Mouse (Mus musculus) midbrain, embryonic 11.5 days (tissue): ENCODE measurements around the gene Lrrc59. TPM values are rescaled to one million over a fixed set of nuclear protein-coding genes. Genes with fewer than 3 reads are reported as not detected.
"Not testable (repeated sequence)": the region's sequence is repeated elsewhere in the genome, so short reads cannot be mapped to it uniquely, and the experiment has no call there.

Experiments
- ATAC-seq: fragments of 200-750 bp; cut with Nextera tagmentation; 2 replicates; pipeline ENCODE4 v1.8.0; 2017; ENCODE audit warnings: moderate TSS enrichment, moderate library complexity; ENCODE audit not compliant: low FRiP score
- DNase-seq: peaks from one replicate; pipeline ENCODE4 v3.0.0; 2015; ENCODE audit warnings: low spot score; ENCODE audit errors: missing footprints
- H3K27ac ChIP-seq: fragments of 300-500 bp; sonication (generic); 2 replicates; pipeline ENCODE4 v1.5.1; 2014; ENCODE audit warnings: low read depth, low read length
- H3K27me3 ChIP-seq: fragments of 300-500 bp; sonication (generic); 2 replicates; pipeline ENCODE4 v1.6.1; 2014; ENCODE audit warnings: mild to moderate bottlenecking, low read length, moderate library complexity, mixed read lengths; ENCODE audit not compliant: control insufficient read depth, insufficient read depth
- H3K36me3 ChIP-seq: fragments of 300-500 bp; sonication (generic); 2 replicates; pipeline ENCODE4 v1.6.1; 2014; ENCODE audit warnings: mild to moderate bottlenecking, low read length, moderate library complexity, mixed read lengths; ENCODE audit not compliant: control insufficient read depth, insufficient read depth
- H3K4me1 ChIP-seq: fragments of 300-500 bp; sonication (generic); 2 replicates; pipeline ENCODE4 v1.6.1; 2014; ENCODE audit warnings: low read length; ENCODE audit not compliant: control insufficient read depth, insufficient read depth
- H3K4me2 ChIP-seq: fragments of 300-500 bp; sonication (generic); 2 replicates; pipeline ENCODE4 v1.6.1; 2014; ENCODE audit warnings: mild to moderate bottlenecking, moderate library complexity
- H3K4me3 ChIP-seq: fragments of 300-500 bp; sonication (generic); 2 replicates; pipeline ENCODE4 v1.5.1; 2014; ENCODE audit warnings: low read depth, low read length
- H3K9ac ChIP-seq: fragments of 300-500 bp; sonication (generic); 2 replicates; pipeline ENCODE4 v1.6.1; 2014; ENCODE audit warnings: low read length
- H3K9me3 ChIP-seq: fragments of 300-500 bp; sonication (generic); 2 replicates; pipeline ENCODE4 v1.6.1; 2016; ENCODE audit warnings: low read length; ENCODE audit not compliant: control insufficient read depth
- WGBS: fragments of 180-500 bp; shearing (Covaris S2); extraction: QIAGEN DNeasy Blood & Tissue Kit; methylation state at CpG from one replicate; pipeline ENCODE4 v1.1.7; 2014; 5-methylcytosine and 5-hydroxymethylcytosine counted together
- polyA plus RNA-seq: library from polyadenylated mRNA; unstranded; fragments of >200 nt; fragmentation: Nextera tagmentation; extraction: Ambion mirVana; gene quantifications from 2 replicates; pipeline ENCODE4 v1.2.1, GENCODE M21; 2014

Lrrc59 gene
- polyA plus RNA-seq, 1 experiment from 2014 or later = 199 TPM

DNA sequence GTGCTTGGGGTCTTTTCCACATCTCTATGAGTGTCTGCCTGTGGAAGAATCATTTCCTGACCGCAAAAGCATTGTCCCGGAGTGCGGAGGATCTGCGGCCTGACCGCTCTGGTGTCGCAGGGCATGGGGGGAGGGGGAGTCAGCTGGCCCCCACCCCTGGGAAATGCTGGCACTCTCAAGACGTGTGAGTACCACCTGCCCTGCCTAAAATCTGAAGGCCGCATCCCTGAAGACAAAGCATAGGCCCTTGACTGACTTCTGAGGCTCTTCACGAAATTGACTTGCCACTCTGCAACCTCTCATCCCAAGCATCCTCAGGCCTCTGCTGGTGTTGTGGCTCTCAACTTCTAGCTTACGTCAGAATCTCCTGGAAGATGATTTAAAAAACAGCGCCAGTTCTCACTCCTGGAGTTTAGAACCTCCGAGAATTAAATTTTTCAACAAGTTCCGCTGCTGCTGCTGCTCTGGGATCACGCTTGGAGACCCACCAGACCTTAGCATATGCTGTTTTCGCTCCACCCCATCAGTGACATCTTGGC is 48.1 kb downstream of the Lrrc59 start:
- Histone ChIP-seq H3K27me3 (no peaks in the 10 kb centered on the region), H3K4me3 (peak overlapping the region; percentile 94), H3K9ac (peak overlapping the region; percentile 96), H3K27ac (no peak overlapping the region), H3K36me3 (no peaks in the 10 kb centered on the region), H3K4me2 (peak overlapping the region; percentile 91), H3K9me3 (no peaks in the 10 kb centered on the region), H3K4me1 (peaks cover 17% of the 10 kb centered on the region)
- DNase-seq (no peak), ATAC-seq (no peak)
- WGBS = 33% methylated on average over 15 of the region's 15 CpGs

DNA sequence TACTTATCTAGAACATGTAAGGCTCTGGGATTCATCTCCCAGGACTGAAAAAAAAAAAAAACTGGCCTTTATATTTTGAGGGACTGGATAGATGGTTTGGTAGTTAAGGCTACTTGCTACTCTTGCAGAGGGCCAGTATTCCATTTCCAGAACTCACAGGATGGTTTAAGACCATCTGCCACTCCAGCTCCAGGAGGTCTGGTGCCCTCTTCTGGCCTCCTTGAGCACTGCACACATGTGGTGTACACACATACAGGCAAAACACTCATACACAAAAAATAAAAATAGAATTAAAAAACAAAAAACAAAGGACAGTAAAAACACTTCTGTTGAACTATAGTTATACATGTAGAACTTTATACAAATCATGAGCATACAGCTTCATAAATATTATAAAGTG is 51.1 kb downstream of the Lrrc59 start:
- Histone ChIP-seq H3K9me3 (no peaks in the 10 kb centered on the region), H3K27me3 (no peaks in the 10 kb centered on the region), H3K27ac (no peak overlapping the region), H3K36me3 (no peaks in the 10 kb centered on the region), H3K4me1 (peaks cover 14% of the 10 kb centered on the region), H3K4me3 (no peak overlapping the region), H3K4me2 (no peak overlapping the region), H3K9ac (no peak overlapping the region)
- ATAC-seq (no peak), DNase-seq (no peak)

DNA sequence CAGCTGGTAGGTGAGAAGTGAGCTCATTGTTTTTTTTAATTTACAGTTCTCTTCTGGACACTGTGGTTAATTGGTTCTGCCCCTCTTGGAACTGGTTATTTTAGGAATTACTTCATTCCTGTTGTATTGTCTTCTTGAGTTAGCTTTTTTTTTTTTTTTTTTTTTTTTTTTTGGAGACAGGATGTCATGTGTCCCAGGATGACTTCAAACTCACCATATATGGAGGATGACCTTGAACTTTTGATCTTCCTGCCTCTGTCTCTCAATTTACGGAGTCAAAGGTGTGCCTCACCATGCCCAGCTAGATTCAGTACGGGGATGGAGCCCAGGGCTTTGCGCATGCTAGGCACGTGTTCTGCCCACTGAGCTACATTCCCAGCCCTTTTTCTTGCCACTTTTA is 52.1 kb downstream of the Lrrc59 start:
- 93% methylated on average over 4 of the region's 4 CpGs for WGBS
- no peak overlapping the region for H3K9ac ChIP-seq
- no peak overlapping the region for H3K27ac ChIP-seq
- no peak overlapping the region for H3K4me2 ChIP-seq
- H3K9me3 ChIP-seq = no peaks in the 10 kb centered on the region
- no peaks in the 10 kb centered on the region for H3K36me3 ChIP-seq
- ATAC-seq (no peak), DNase-seq (no peak)
- H3K4me1 ChIP-seq = peaks cover 4% of the 10 kb centered on the region
- no peaks in the 10 kb centered on the region for H3K27me3 ChIP-seq
- H3K4me3 ChIP-seq = no peak overlapping the region

DNA sequence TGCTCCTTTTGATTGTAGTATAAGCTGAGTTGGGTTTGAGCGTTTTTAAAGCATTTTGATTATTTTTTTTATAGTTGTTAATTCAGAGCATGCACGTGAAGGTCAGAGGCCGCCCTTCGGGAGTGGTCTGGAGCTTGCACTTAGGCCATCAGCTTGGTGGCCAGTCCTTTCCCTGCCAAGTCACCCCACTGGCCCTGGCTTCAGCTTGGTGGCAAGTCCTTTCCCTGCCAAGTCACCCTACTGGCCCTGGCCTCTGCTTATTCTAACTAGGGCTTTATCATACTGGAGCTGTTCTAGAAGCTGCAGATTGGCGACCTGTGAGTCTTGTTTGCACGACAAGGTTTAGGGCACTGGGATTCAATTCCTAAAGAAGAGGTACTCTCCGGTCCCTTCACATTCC is 52.9 kb downstream of the Lrrc59 start:
- H3K4me2 ChIP-seq = no peak overlapping the region
- H3K36me3 ChIP-seq = no peaks in the 10 kb centered on the region
- peaks cover 4% of the 10 kb centered on the region; the same call in 1 of the 2 replicates for H3K4me1 ChIP-seq
- ATAC-seq (no peak), DNase-seq (no peak)
- no peak overlapping the region for H3K27ac ChIP-seq
- no peaks in the 10 kb centered on the region for H3K27me3 ChIP-seq
- no peak overlapping the region for H3K9ac ChIP-seq
- no peak overlapping the region for H3K4me3 ChIP-seq
- WGBS = 81% methylated on average over 7 of the region's 7 CpGs
- H3K9me3 ChIP-seq = no peaks in the 10 kb centered on the region

DNA sequence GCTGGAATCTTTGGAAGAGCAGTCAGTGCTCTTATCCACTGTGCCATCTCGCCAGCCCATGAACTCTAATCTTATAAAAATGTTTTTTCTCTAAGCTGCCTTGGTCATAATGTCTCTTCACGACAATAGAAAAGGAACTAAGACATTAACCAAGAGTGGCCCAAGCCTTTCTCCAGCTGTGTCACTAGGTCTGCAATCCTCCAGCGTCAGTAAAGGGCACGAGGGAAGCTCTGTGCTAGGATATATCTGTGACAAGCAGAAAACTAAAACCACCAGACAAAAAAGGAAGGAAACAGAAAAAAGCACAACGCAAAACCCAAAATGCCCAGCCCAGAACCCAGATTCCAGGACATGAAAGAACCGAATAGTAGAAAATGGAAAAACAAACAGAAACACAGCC is 57.6 kb downstream of the Lrrc59 start:
- 76% methylated on average over 6 of the region's 6 CpGs for WGBS
- Histone ChIP-seq H3K9ac (no peak overlapping the region), H3K27me3 (no peaks in the 10 kb centered on the region), H3K27ac (no peak overlapping the region), H3K4me1 (no peaks in the 10 kb centered on the region), H3K4me2 (no peak overlapping the region), H3K36me3 (no peaks in the 10 kb centered on the region), H3K9me3 (no peaks in the 10 kb centered on the region), H3K4me3 (no peak overlapping the region)
- DNase-seq (no peak), ATAC-seq (no peak)

DNA sequence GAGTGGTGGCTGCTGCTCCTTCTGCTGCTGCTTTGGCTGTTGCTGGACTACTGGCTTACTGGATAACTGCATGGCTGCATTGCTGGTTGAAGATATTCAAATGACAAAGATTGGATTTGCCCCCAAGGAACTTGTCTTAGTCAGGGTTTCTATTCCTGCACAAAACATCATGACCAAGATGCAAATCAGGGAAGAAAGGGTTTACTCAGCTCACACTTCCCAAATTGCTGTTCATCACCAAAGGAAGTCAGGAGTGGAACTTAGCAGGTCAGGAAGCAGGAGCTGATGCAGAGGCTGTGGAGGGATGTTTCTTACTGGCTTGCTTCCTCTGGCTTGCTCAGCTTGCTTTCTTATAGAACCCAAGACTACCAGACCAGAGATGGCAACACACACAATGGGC is 62.9 kb downstream of the Lrrc59 start:
- H3K4me1 ChIP-seq, H3K27ac ChIP-seq, H3K27me3 ChIP-seq, H3K9me3 ChIP-seq, H3K4me3 ChIP-seq, H3K4me2 ChIP-seq, H3K9ac ChIP-seq, DNase-seq, ATAC-seq, H3K36me3 ChIP-seq: not testable (repeated sequence)

Other genes starting within 250 kb of the Lrrc59 start
- 0.47 and 0.49 TPM in 2 replicates for gene Abcc3, start 236.8 kb upstream of the Lrrc59 start, polyA plus RNA-seq
- 7.6 and 9.3 TPM in 2 replicates for gene Cacna1g, start 155.6 kb upstream of the Lrrc59 start, polyA plus RNA-seq
- not detected in 2 replicates for gene Spata20, start 143.6 kb upstream of the Lrrc59 start, polyA plus RNA-seq
- gene Epn3, start 129.8 kb upstream of the Lrrc59 start, polyA plus RNA-seq = 0.27 and 0.50 TPM in 2 replicates
- gene Mycbpap, start 108.0 kb upstream of the Lrrc59 start, polyA plus RNA-seq = 3.7 and 4.1 TPM in 2 replicates
- gene Rsad1, start 80.5 kb upstream of the Lrrc59 start, polyA plus RNA-seq = 3.7 and 3.9 TPM in 2 replicates
- gene Chad, start 64.7 kb upstream of the Lrrc59 start, polyA plus RNA-seq = 0.20 and 0.30 TPM in 2 replicates
- gene Acsf2, start 27.9 kb upstream of the Lrrc59 start, polyA plus RNA-seq = 4.9 TPM in 2 replicates
- gene Mrpl27, start 24.0 kb downstream of the Lrrc59 start, polyA plus RNA-seq = 125 and 129 TPM in 2 replicates
- 46.8 and 47.7 TPM in 2 replicates for gene Eme1, start 24.2 kb downstream of the Lrrc59 start, polyA plus RNA-seq
- gene Xylt2, start 47.7 kb downstream of the Lrrc59 start, polyA plus RNA-seq = 8.2 and 12.0 TPM in 2 replicates
- not detected in 2 replicates for gene Gm11541, start 74.7 kb downstream of the Lrrc59 start, polyA plus RNA-seq
- 0.22 TPM in 1 of 2 replicates, not detected in the other for gene Cdc34b, start 112.0 kb downstream of the Lrrc59 start, polyA plus RNA-seq
- not detected in 2 replicates for gene Tmem92, start 152.9 kb downstream of the Lrrc59 start, polyA plus RNA-seq